Mouse (Mus musculus) stomach, embryonic 16.5 days (tissue): ENCODE measurements around the gene Pemt. TPM values are rescaled to one million over a fixed set of nuclear protein-coding genes. Genes with fewer than 3 reads are reported as not detected.
"Not testable (repeated sequence)": the region's sequence is repeated elsewhere in the genome, so short reads cannot be mapped to it uniquely, and the experiment has no call there.

Source experiments
- ATAC-seq: fragments of 200-750 bp; cut with Nextera tagmentation; 2 replicates; pipeline ENCODE4 v1.8.0; 2017; ENCODE audit warnings: moderate number of reproducible peaks, moderate TSS enrichment; ENCODE audit not compliant: insufficient read depth, low FRiP score
- H3K27ac ChIP-seq: fragments of 300-500 bp; sonication (generic); 2 replicates; pipeline ENCODE4 v1.5.1; 2014; ENCODE audit warnings: low read length
- H3K27me3 ChIP-seq: fragments of 300-500 bp; sonication (generic); 2 replicates; pipeline ENCODE4 v1.6.1; 2014; ENCODE audit warnings: low read length, control low read depth, mixed read lengths; ENCODE audit not compliant: control insufficient read depth, insufficient read depth
- H3K36me3 ChIP-seq: fragments of 300-500 bp; sonication (generic); 2 replicates; pipeline ENCODE4 v1.6.1; 2014; ENCODE audit warnings: low read length; ENCODE audit not compliant: control insufficient read depth, insufficient read depth
- H3K4me1 ChIP-seq: fragments of 300-500 bp; sonication (generic); 2 replicates; pipeline ENCODE4 v1.6.1; 2014; ENCODE audit warnings: low read length, control low read depth, mixed read lengths; ENCODE audit not compliant: control insufficient read depth, insufficient read depth
- H3K4me2 ChIP-seq: fragments of 300-500 bp; sonication (generic); 2 replicates; pipeline ENCODE4 v1.6.1; 2014; ENCODE audit warnings: low read depth, low read length, mixed read lengths
- H3K4me3 ChIP-seq: fragments of 300-500 bp; sonication (generic); replicated peaks from 2 replicates; pipeline ENCODE4 v1.5.1; 2014; ENCODE audit warnings: mild to moderate bottlenecking, low read length
- H3K9ac ChIP-seq: fragments of 300-500 bp; sonication (generic); 2 replicates; pipeline ENCODE4 v1.6.1; 2014; ENCODE audit warnings: low read length
- H3K9me3 ChIP-seq: fragments of 300-500 bp; sonication (generic); replicated peaks from 2 replicates; pipeline ENCODE4 v1.6.1; 2016; ENCODE audit warnings: low read length, control low read depth; ENCODE audit not compliant: control insufficient read depth
- WGBS: fragments of 180-500 bp; shearing (Covaris S2); extraction: QIAGEN DNeasy Blood & Tissue Kit; methylation state at CpG from one replicate; pipeline ENCODE4 v1.1.7; 2014; 5-methylcytosine and 5-hydroxymethylcytosine counted together
- polyA plus RNA-seq: library from polyadenylated mRNA; unstranded; fragments of >200 nt; fragmentation: Nextera tagmentation; extraction: Ambion mirVana; gene quantifications from 2 replicates; pipeline ENCODE4 v1.2.1, GENCODE M21; 2015

Gene Pemt
- polyA plus RNA-seq, 1 experiment from 2014 or later: 8.1 TPM

DNA sequence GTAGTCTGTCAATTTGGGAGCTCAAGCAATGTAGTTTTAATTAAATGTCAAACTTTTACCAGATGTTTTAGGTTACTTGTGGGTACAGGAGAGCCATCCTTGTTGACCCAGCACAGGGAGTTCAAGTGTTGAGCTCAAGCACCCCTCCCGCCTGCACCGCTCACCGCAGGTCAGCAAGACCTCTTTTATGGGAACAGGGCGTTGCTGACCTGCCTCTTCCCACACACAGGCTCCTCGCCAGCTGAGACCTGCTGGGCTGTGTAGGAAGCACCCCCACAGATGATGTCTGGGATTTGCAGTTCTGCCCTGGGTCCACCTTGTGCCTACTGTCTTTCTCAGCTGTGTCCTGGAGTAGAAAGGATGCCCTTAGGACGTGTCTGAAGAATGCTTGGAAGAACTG is 89.5 kb downstream of the Pemt start:
- no peaks in the 10 kb centered on the region for H3K9me3 ChIP-seq
- no peak for ATAC-seq
- H3K4me2 ChIP-seq: no peak overlapping the region
- H3K36me3 ChIP-seq: no peaks in the 10 kb centered on the region
- 83% methylated on average over 6 of the region's 6 CpGs for WGBS
- H3K4me3 ChIP-seq: no peak overlapping the region
- H3K27me3 ChIP-seq: no peaks in the 10 kb centered on the region
- no peak overlapping the region for H3K27ac ChIP-seq
- no peaks in the 10 kb centered on the region; the same call in 1 of the 2 replicates for H3K4me1 ChIP-seq
- no peak overlapping the region for H3K9ac ChIP-seq

DNA sequence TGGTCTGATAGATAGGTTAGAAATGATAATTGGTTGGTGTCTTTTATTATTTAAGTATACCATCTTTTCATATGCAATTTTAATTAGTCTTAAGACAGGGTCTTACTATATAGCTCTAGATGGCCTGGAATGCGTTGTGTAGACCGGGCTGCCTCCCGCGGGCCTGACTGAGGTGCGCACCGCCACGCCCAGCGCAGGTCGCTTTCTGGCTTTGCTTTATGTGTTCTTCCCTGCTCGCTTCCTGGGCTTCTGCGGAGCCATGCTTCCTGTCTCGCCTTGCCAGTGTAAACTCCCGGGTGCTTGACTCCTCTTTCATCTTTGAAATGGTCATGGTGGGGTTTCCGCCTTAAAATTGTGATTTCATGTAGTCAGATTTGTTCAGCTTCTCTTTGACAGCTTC is 93.4 kb downstream of the Pemt start:
- Histone ChIP-seq H3K27me3 (no peaks in the 10 kb centered on the region), H3K4me3 (no peak overlapping the region), H3K4me1 (peaks cover 8% of the 10 kb centered on the region), H3K9ac (no peak overlapping the region), H3K36me3 (no peaks in the 10 kb centered on the region), H3K4me2 (no peak overlapping the region), H3K9me3 (no peaks in the 10 kb centered on the region), H3K27ac (no peak overlapping the region)
- no peak for ATAC-seq
- WGBS: 85% methylated on average over 14 of the region's 14 CpGs

DNA sequence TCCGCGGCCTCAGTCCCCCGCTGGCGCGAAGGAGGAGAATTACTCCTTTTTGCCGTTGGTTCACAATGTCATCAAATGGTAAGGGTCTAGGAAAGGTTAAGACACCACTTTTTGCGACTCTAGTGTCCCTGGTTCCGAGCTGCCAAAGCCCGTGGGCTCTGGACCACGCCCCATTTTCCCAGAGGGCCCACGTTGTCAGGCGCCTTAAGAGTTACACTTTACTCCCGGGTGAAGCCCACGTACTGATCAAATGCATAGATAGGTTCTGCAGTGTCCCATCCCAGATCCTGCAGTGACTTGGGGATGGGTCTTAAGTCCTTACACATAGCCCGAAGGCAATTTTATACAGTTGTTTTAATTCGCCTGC is 97.9 kb downstream of the Pemt start:
- Histone ChIP-seq H3K27ac (peak overlapping the region; percentile 69), H3K4me1 (peaks cover 13% of the 10 kb centered on the region), H3K27me3 (no peaks in the 10 kb centered on the region), H3K4me3 (peak overlapping the region; percentile 93), H3K9ac (peak overlapping the region; percentile 98), H3K9me3 (no peaks in the 10 kb centered on the region), H3K36me3 (no peaks in the 10 kb centered on the region), H3K4me2 (peak overlapping the region; percentile 73)
- WGBS: 2% methylated on average over 16 of the region's 16 CpGs
- ATAC-seq: 0 out of 2 replicates have a peak, but pooled peaks have one; percentile 22

DNA sequence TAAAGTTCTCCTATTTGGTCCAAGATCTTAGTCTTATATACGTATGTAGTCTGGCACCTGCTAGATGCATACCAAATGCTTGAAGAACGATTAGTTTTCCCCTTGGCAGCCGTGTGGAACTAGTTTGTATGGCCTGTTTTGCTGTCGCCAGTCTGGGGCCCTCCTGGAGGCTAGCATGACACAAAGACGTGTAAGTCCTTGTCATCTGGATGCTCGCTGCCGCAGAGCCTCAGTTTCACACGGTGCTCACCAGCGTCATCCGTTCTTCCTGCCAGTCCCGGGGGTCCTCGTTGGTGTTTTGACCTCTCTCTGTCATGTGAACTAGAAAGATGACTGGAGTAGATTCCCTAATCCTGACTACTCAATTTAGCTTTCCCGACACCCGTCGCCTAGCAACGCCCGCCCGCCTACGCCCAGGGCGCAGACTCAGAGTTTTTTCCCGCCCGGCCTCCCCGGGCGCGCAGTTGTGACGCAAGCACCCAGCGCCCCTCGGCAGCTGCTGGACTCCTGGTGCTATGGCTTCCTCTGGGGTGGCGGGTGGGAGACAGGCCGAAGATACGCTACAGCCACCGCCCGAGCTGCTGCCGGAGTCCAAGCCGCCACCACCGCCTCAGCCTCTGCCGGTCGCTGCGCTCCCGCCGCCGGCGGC is 98.4 kb downstream of the Pemt start, which contains the start of gene Med9:
Gene Med9 (plus strand): TSS at position 455 of the 649 bp plus-strand sequence.
- peak; percentile 94 for ATAC-seq
- Histone ChIP-seq H3K4me2 (peak within 1 kb of the TSS; percentile 73), H3K9ac (peak within 1 kb of the TSS; percentile 98), H3K4me3 (peak within 1 kb of the TSS; percentile 93), H3K27me3 (no peaks in the 10 kb centered on the region), H3K4me1 (peaks cover 13% of the 10 kb centered on the region), H3K36me3 (no peaks in the 10 kb centered on the region), H3K27ac (peak within 1 kb of the TSS; percentile 69), H3K9me3 (no peaks in the 10 kb centered on the region)
- 1% methylated on average over 43 of the region's 43 CpGs for WGBS

DNA sequence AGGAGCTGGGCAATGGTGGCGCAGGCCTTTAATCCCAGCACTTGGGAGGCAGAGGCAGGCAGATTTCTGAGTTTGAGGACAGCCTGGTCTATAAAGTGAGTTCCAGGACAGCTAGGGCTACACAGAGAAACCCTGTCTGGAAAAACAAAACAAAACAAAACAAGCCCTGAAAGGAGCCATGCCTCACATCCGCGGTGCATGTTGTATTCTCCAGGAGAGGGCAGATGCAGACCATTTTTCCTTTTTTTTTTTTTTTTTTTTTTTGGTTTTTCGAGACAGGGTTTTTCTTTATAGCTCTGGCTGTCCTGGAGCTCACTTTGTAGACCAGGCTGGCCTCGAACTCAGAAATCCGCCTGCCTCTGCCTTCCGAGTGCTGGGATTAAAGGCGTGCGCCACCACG is 101.4 kb downstream of the Pemt start:
- H3K27ac ChIP-seq, H3K36me3 ChIP-seq, H3K9me3 ChIP-seq, ATAC-seq, H3K9ac ChIP-seq, H3K4me3 ChIP-seq, H3K27me3 ChIP-seq, H3K4me2 ChIP-seq: not testable (repeated sequence)
- peaks cover 13% of the 10 kb centered on the region for H3K4me1 ChIP-seq
- WGBS: 89% methylated on average over 9 of the region's 10 CpGs

DNA sequence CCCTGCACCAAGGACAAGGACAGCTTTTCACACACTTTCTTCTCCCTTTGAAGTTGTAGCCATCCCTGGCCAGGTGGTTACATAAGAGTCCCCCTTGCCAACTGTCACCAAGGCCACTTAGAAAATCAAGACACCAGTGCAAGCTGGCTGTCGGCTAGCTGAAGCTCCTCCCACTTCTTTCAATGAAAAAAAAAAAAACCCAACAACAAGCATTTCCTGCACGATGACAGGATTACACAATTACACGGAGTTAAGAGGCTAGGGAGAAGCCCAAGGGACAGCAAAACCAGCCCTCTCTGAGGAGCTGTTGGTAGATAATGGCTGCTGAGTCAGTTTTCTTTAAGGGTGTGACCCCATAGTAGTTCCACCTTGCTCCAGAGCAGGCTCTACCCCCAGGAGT is 104.9 kb downstream of the Pemt start:
- Histone ChIP-seq H3K27me3 (no peaks in the 10 kb centered on the region), H3K36me3 (no peaks in the 10 kb centered on the region), H3K9ac (no peak overlapping the region), H3K4me3 (no peak overlapping the region), H3K27ac (no peak overlapping the region), H3K4me2 (no peak overlapping the region), H3K4me1 (no peaks in the 10 kb centered on the region), H3K9me3 (no peaks in the 10 kb centered on the region)
- 13% methylated on average over 3 of the region's 3 CpGs for WGBS
- ATAC-seq: no peak; the same call in 1 of the 2 replicates

DNA sequence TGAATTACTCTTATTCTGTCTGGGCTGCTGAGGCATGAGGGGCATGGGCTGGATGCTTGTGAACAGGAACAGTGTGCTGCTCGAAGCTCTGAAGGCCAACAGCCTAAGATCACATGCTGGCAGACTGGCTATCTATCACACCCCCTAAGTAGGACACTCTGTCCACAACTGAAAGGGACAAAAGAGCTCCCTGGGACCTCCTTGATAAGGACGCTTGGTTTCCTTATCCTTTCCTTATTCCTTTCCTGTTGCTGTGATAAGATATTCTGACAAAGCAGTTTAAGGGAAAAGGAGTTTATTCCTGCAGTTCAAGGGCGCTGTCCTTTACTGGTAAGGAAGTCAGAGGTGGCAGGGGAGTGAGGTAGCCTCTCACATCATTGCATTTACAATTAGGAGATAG is 105.6 kb downstream of the Pemt start:
- 65% methylated on average over 3 of the region's 3 CpGs for WGBS
- ATAC-seq: no peak
- no peak overlapping the region for H3K27ac ChIP-seq
- H3K27me3 ChIP-seq: no peaks in the 10 kb centered on the region
- H3K9ac ChIP-seq: no peak overlapping the region
- H3K4me2 ChIP-seq: no peak overlapping the region
- no peaks in the 10 kb centered on the region for H3K36me3 ChIP-seq
- H3K4me1 ChIP-seq: no peaks in the 10 kb centered on the region
- no peaks in the 10 kb centered on the region for H3K9me3 ChIP-seq
- H3K4me3 ChIP-seq: no peak overlapping the region

DNA sequence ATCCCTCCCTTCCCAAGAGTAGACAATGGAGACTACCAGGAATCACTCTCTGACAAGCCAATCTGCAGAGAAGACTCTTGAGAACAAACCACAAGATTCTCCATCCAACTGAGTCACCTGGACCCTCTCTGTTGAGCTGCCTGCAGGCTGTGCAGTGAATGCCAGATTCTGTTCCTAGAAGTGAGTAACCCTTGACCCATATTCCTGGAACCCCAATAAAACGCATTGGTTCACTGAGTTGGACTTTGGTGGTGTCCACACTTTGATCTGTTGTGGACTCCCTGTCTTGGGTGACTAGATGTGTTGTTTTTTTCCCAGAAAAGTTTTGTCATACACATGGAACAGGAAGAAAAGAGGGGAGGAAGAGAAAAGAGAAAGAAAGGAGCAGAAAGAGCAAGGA is 106.5 kb downstream of the Pemt start:
- H3K9me3 ChIP-seq: no peaks in the 10 kb centered on the region
- WGBS: 84% methylated on average over 1 of the region's 1 CpGs
- H3K4me1 ChIP-seq: no peaks in the 10 kb centered on the region
- no peak overlapping the region for H3K27ac ChIP-seq
- H3K4me3 ChIP-seq: no peak overlapping the region
- no peaks in the 10 kb centered on the region for H3K36me3 ChIP-seq
- no peak overlapping the region for H3K9ac ChIP-seq
- no peaks in the 10 kb centered on the region for H3K27me3 ChIP-seq
- no peak for ATAC-seq
- no peak overlapping the region for H3K4me2 ChIP-seq

DNA sequence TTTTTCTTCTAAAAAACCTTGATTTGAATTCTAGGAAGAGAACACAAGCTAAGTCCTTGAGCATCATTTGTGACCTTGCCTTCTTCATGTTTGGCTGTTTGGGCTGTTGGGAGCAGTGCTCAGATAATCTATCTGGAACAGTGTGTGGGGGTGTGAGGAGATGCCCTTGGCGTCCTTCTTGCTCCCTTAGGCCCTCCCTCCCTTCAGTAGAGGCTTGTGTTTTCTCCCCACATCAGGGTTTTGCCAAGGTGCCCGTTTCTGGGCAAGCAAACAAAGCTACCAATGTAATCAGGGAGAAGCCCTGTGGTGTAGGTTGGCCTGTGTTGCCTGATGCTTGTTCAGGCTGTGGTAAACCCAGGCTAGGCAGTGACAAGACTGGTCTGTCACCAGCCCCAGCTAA is 108.7 kb downstream of the Pemt start:
- Histone ChIP-seq H3K4me1 (no peaks in the 10 kb centered on the region; the same call in none of the 2 replicates), H3K4me3 (no peak overlapping the region), H3K36me3 (no peaks in the 10 kb centered on the region), H3K9ac (no peak overlapping the region), H3K4me2 (no peak overlapping the region), H3K27me3 (no peaks in the 10 kb centered on the region), H3K9me3 (no peaks in the 10 kb centered on the region), H3K27ac (no peak overlapping the region)
- ATAC-seq: no peak
- WGBS: 35% methylated on average over 2 of the region's 2 CpGs
